ENCODE assay signal across 9 mouse cellular contexts in genomic region chr6:49057053-49058021, GRCm38 (mm10). TPM values are rescaled to one million over a fixed set of nuclear protein-coding genes. Genes with fewer than 3 reads are reported as not detected.
DNase-seq lines count a peak whose midpoint lies in the region; ATAC-seq and TF ChIP-seq lines count a peak whose summit lies in the region.
"Had no signal": no experiment of that assay in that cellular context is flagged by ENCODE, and none has a peak within 500 bp of the region (broad histone marks: within the 10 kb centered on the region; RNA-seq: fewer than 3 reads in every experiment).

No protein-coding gene starts in this region.

- peaks cover 6% of the 10 kb centered on the region for H3K9me3 ChIP-seq in heart, embryonic 12.5 days (replicated peaks)
- H3K9me3 ChIP-seq in embryonic facial prominence, embryonic 14.5 days (ENCODE audit: control insufficient read depth, low read length) = no peaks in the 10 kb centered on the region
- H3K9me3 ChIP-seq in hindbrain, embryonic 11.5 days (ENCODE audit: control insufficient read depth, low read length) = no peaks in the 10 kb centered on the region
- no peaks in the 10 kb centered on the region for H3K9me3 ChIP-seq in midbrain, embryonic 11.5 days (ENCODE audit: control insufficient read depth, low read length)

- H3K4me1 ChIP-seq in heart, adult 2 months (ENCODE audit: control insufficient read depth, insufficient read depth, low read length) = no peaks in the 10 kb centered on the region
- no peaks in the 10 kb centered on the region for H3K4me1 ChIP-seq in heart, embryonic 12.5 days (replicated peaks)
- H3K4me1 ChIP-seq in bone marrow macrophage, adult 2 months (ENCODE audit: control insufficient read depth, insufficient read depth, low read length) = no peaks in the 10 kb centered on the region
- H3K4me1 ChIP-seq in embryonic facial prominence, embryonic 14.5 days (ENCODE audit: control insufficient read depth, insufficient read depth, low read length) = no peaks in the 10 kb centered on the region
- H3K4me1 ChIP-seq in hindbrain, embryonic 11.5 days (replicated peaks; ENCODE audit: control insufficient read depth, insufficient read depth, low read length) = no peaks in the 10 kb centered on the region
- peaks cover 14% of the 10 kb centered on the region for H3K4me1 ChIP-seq in midbrain, embryonic 11.5 days (ENCODE audit: control insufficient read depth, insufficient read depth, low read length)
- H3K4me1 ChIP-seq in small intestine, adult 2 months (ENCODE audit: control insufficient read depth, insufficient read depth, insufficient read length, low read length) = no peaks in the 10 kb centered on the region

- no peak overlapping the region for H3K4me3 ChIP-seq in heart, adult 2 months
- H3K4me3 ChIP-seq in heart, embryonic 12.5 days = no peak overlapping the region
- no peak overlapping the region for H3K4me3 ChIP-seq in bone marrow macrophage, adult 2 months (ENCODE audit: insufficient read depth, low read length)
- no peak overlapping the region for H3K4me3 ChIP-seq in embryonic facial prominence, embryonic 14.5 days (ENCODE audit: low read depth, low read length)
- no peak overlapping the region for H3K4me3 ChIP-seq in hindbrain, embryonic 11.5 days (ENCODE audit: low read depth, low read length)
- no peak overlapping the region for H3K4me3 ChIP-seq in midbrain, embryonic 11.5 days (ENCODE audit: low read depth, low read length)
- H3K4me3 ChIP-seq in small intestine, adult 2 months (ENCODE audit: low read depth, low read length) = no peak overlapping the region

- H3K79me2 ChIP-seq in heart, adult 2 months (replicated peaks; ENCODE audit: control insufficient read depth, insufficient read depth, low read length) = no peaks in the 10 kb centered on the region

- peak; percentile 98 for TF ChIP-seq CTCF in heart, adult 2 months (IDR thresholded peaks at IDR 0.05)
- peak; percentile 42; the same call in 1 of the 2 replicates for TF ChIP-seq CTCF in bone marrow macrophage, adult 2 months (IDR thresholded peaks at IDR 0.05; ENCODE audit: low read depth, low read length)
- TF ChIP-seq CTCF in small intestine, adult 2 months (IDR thresholded peaks at IDR 0.05; ENCODE audit: extremely low read depth, insufficient read length, insufficient replicate concordance, low read depth, low read length) = peak; percentile 97; the same call in 1 of the 2 replicates

- intact Hi-C loops in heart, adult 2 months (cut with DNase I) = loop anchor here (1.0 to 5.0 kb wide), 5 partner anchors 85 to 340 kb away; partner anchors contain the start of gene Stk31

- no peaks in the 10 kb centered on the region for H3K36me3 ChIP-seq in heart, adult 2 months (ENCODE audit: control insufficient read depth, insufficient read depth, low read length)
- no peaks in the 10 kb centered on the region for H3K36me3 ChIP-seq in heart, embryonic 12.5 days
- H3K36me3 ChIP-seq in embryonic facial prominence, embryonic 14.5 days (ENCODE audit: control insufficient read depth, insufficient read depth, low read length) = no peaks in the 10 kb centered on the region
- H3K36me3 ChIP-seq in hindbrain, embryonic 11.5 days (ENCODE audit: control insufficient read depth, insufficient read depth, low read length) = no peaks in the 10 kb centered on the region
- no peaks in the 10 kb centered on the region for H3K36me3 ChIP-seq in midbrain, embryonic 11.5 days (ENCODE audit: control insufficient read depth, insufficient read depth, low read length)
- no peaks in the 10 kb centered on the region for H3K36me3 ChIP-seq in small intestine, adult 2 months (ENCODE audit: control insufficient read depth, insufficient read depth, low read length)

- TF ChIP-seq EP300 in heart, adult 2 months (IDR thresholded peaks at IDR 0.05; ENCODE audit: insufficient read depth, low read depth, low read length) = peak; percentile 86

- H3K9ac ChIP-seq in heart, adult 2 months (ENCODE audit: low read depth, low read length) = no peak overlapping the region
- H3K9ac ChIP-seq in heart, embryonic 12.5 days = no peak overlapping the region
- H3K9ac ChIP-seq in embryonic facial prominence, embryonic 14.5 days (ENCODE audit: low read depth, low read length) = no peak overlapping the region
- H3K9ac ChIP-seq in hindbrain, embryonic 11.5 days (ENCODE audit: low read depth, low read length) = no peak overlapping the region
- H3K9ac ChIP-seq in midbrain, embryonic 11.5 days (ENCODE audit: low read length) = no peak overlapping the region

- TF ChIP-seq POLR2A in heart, adult 2 months (IDR thresholded peaks at IDR 0.05; ENCODE audit: insufficient read depth, low read depth, low read length) = no peak
- TF ChIP-seq POLR2A in bone marrow macrophage, adult 2 months (IDR thresholded peaks at IDR 0.05; ENCODE audit: borderline replicate concordance, low read depth, low read length) = no peak
- no peak for TF ChIP-seq POLR2A in small intestine, adult 2 months (IDR thresholded peaks at IDR 0.05; ENCODE audit: low read depth, low read length)

- no peak overlapping the region for H3K27ac ChIP-seq in heart, adult 2 months
- H3K27ac ChIP-seq in heart, embryonic 12.5 days (ENCODE audit: poor library complexity, severe bottlenecking) = no peak overlapping the region
- H3K27ac ChIP-seq in bone marrow macrophage, adult 2 months (ENCODE audit: insufficient read depth, low read depth, low read length) = no peak overlapping the region
- H3K27ac ChIP-seq in embryonic facial prominence, embryonic 14.5 days (replicated peaks; ENCODE audit: low read depth, low read length) = no peak overlapping the region
- no peak overlapping the region for H3K27ac ChIP-seq in hindbrain, embryonic 11.5 days (ENCODE audit: low read depth, low read length)
- H3K27ac ChIP-seq in midbrain, embryonic 11.5 days (ENCODE audit: low read depth, low read length) = no peak overlapping the region
- no peak overlapping the region for H3K27ac ChIP-seq in small intestine, adult 2 months (ENCODE audit: insufficient read depth, low read depth, low read length)
- H3K27ac ChIP-seq: macrophage had no signal

- H3K27me3 ChIP-seq in heart, adult 2 months (ENCODE audit: control insufficient read depth, insufficient read depth, low read length) = no peaks in the 10 kb centered on the region
- H3K27me3 ChIP-seq in heart, embryonic 12.5 days (replicated peaks) = no peaks in the 10 kb centered on the region
- no peaks in the 10 kb centered on the region for H3K27me3 ChIP-seq in embryonic facial prominence, embryonic 14.5 days (replicated peaks; ENCODE audit: control insufficient read depth, insufficient read depth, low read length)
- H3K27me3 ChIP-seq in hindbrain, embryonic 11.5 days (ENCODE audit: control insufficient read depth, insufficient read depth, low read length) = no peaks in the 10 kb centered on the region
- H3K27me3 ChIP-seq in midbrain, embryonic 11.5 days (ENCODE audit: control insufficient read depth, insufficient read depth, low read length) = no peaks in the 10 kb centered on the region
- no peaks in the 10 kb centered on the region for H3K27me3 ChIP-seq in small intestine, adult 2 months (ENCODE audit: control insufficient read depth, insufficient read depth, low read length)

- ATAC-seq in heart, embryonic 12.5 days (ENCODE audit: insufficient number of reproducible peaks, low FRiP score) = no peak
- no peak for ATAC-seq in embryonic facial prominence, embryonic 14.5 days (ENCODE audit: low read depth)
- ATAC-seq in hindbrain, embryonic 11.5 days (ENCODE audit: low FRiP score) = no peak
- ATAC-seq in midbrain, embryonic 11.5 days (ENCODE audit: low FRiP score) = peak; percentile 49; the same call in 1 of the 2 replicates

- peak; percentile 53 to 71 for DNase-seq in heart, adult 2 months
- peak; percentile 82 for DNase-seq in embryonic facial prominence, embryonic 14.5 days (ENCODE audit: low spot score)
- peak; percentile 83 for DNase-seq in hindbrain, embryonic 11.5 days (ENCODE audit: low spot score)
- peak; percentile 55 to 81 for DNase-seq in layer of hippocampus, postnatal 25 days (ENCODE audit: extremely low spot score in 1 of 2, low spot score in 1 of 2)
- peak; percentile 93 for DNase-seq in midbrain, embryonic 11.5 days (ENCODE audit: low spot score, missing footprints)

- H3K4me2 ChIP-seq in heart, embryonic 12.5 days = no peak overlapping the region
- no peak overlapping the region for H3K4me2 ChIP-seq in embryonic facial prominence, embryonic 14.5 days (ENCODE audit: low read depth, low read length)
- no peak overlapping the region for H3K4me2 ChIP-seq in hindbrain, embryonic 11.5 days (replicated peaks; ENCODE audit: low read depth, low read length)
- no peak overlapping the region for H3K4me2 ChIP-seq in midbrain, embryonic 11.5 days

- WGBS in heart, adult 2 months = 36% methylated on average over 8 of the region's 8 CpGs
- 36% methylated on average over 8 of the region's 8 CpGs for WGBS in heart, embryonic 12.5 days
- 36% methylated on average over 8 of the region's 8 CpGs for WGBS in embryonic facial prominence, embryonic 14.5 days
- WGBS in hindbrain, embryonic 11.5 days = 36% methylated on average over 8 of the region's 8 CpGs
- WGBS in midbrain, embryonic 11.5 days = 41% methylated on average over 8 of the region's 8 CpGs
- 35% methylated on average over 8 of the region's 8 CpGs for WGBS in small intestine, adult 2 months

RNA-seq across cellular contexts. Expression of gene Malsu1, which starts 16.3 kb away (rescaled TPM):
- 10 to 100 TPM; 34.4 to 39.0 TPM for total RNA-seq in heart, adult 2 months (2021)
- 14.5 and 15.4 TPM in 2 replicates for polyA plus RNA-seq in heart, adult 2 months (2012; rRNA removed)
- polyA plus RNA-seq in heart, embryonic 12.5 days (2016; fragmentation: Nextera tagmentation; extraction: Ambion mirVana) = 59.5 and 67.0 TPM in 2 replicates
- polyA plus RNA-seq in bone marrow macrophage, adult 2 months (2012; ENCODE audit: insufficient read depth, insufficient read length, missing spikeins) = 27.5 and 33.2 TPM in 2 replicates
- polyA plus RNA-seq in embryonic facial prominence, embryonic 14.5 days (2014; fragmentation: Nextera tagmentation; extraction: Ambion mirVana) = 69.8 and 72.1 TPM in 2 replicates
- 56.2 and 57.9 TPM in 2 replicates for polyA plus RNA-seq in hindbrain, embryonic 11.5 days (2014; fragmentation: Nextera tagmentation; extraction: Ambion mirVana)
- total RNA-seq in layer of hippocampus, postnatal 25 days (2021) = 10 to 100 TPM; 22.8 to 28.3 TPM
- 59.3 and 63.0 TPM in 2 replicates for polyA plus RNA-seq in midbrain, embryonic 11.5 days (2014; fragmentation: Nextera tagmentation; extraction: Ambion mirVana)
- polyA plus RNA-seq in small intestine, adult 2 months (2012; rRNA removed) = 19.2 and 31.2 TPM in 2 replicates

RNA-seq across cellular contexts. Expression of gene Gpnmb, which starts 21.0 kb away (rescaled TPM):
- total RNA-seq in heart, adult 2 months (2021) = 1 to 10 TPM in 1 of 2 experiments, under 1 TPM in 1; 0.84 to 1.3 TPM
- polyA plus RNA-seq in heart, adult 2 months (2012; rRNA removed) = 2.4 and 4.9 TPM in 2 replicates
- polyA plus RNA-seq in heart, embryonic 12.5 days (2016; fragmentation: Nextera tagmentation; extraction: Ambion mirVana) = 0.40 and 0.49 TPM in 2 replicates
- 3,378 and 3,910 TPM in 2 replicates for polyA plus RNA-seq in bone marrow macrophage, adult 2 months (2012; ENCODE audit: insufficient read depth, insufficient read length, missing spikeins)
- 1.2 and 1.6 TPM in 2 replicates for polyA plus RNA-seq in embryonic facial prominence, embryonic 14.5 days (2014; fragmentation: Nextera tagmentation; extraction: Ambion mirVana)
- polyA plus RNA-seq in hindbrain, embryonic 11.5 days (2014; fragmentation: Nextera tagmentation; extraction: Ambion mirVana) = 0.76 and 1.0 TPM in 2 replicates
- total RNA-seq in layer of hippocampus, postnatal 25 days (2021) = 1 to 10 TPM; 2.1 to 2.2 TPM
- 0.74 and 0.94 TPM in 2 replicates for polyA plus RNA-seq in midbrain, embryonic 11.5 days (2014; fragmentation: Nextera tagmentation; extraction: Ambion mirVana)
- polyA plus RNA-seq in small intestine, adult 2 months (2012; rRNA removed) = 2.0 and 3.1 TPM in 2 replicates

Comparison
In these comparisons a context has a peak if more than half of its experiments do, and no peak if none do; other contexts are left out.
1. CTCF ChIP-seq: peak in every context shown above with its lines; median percentile 98 in heart, adult 2 months; 97 in small intestine, adult 2 months; 42 in bone marrow macrophage, adult 2 months.
2. RNA of gene Gpnmb, which starts 21.0 kb away (polyA plus RNA-seq): 3,378 to 3,910 TPM in bone marrow macrophage, adult 2 months; 2.4 to 4.9 TPM in heart, adult 2 months, 2.0 to 3.1 TPM in small intestine, adult 2 months, 1.2 to 1.6 TPM in embryonic facial prominence, embryonic 14.5 days, 0.76 to 1.0 TPM in hindbrain, embryonic 11.5 days, 0.74 to 0.94 TPM in midbrain, embryonic 11.5 days and 0.40 to 0.49 TPM in heart, embryonic 12.5 days; every median in the first group is over 100 times any median in the second.
3. Peak in every context shown above with its lines, with median percentiles within 50 percentile points of each other: DNase-seq.